ENCODE assay signal across 7 mouse cellular contexts in genomic region chr1:20450074-20450473, GRCm38 (mm10).
DNase-seq lines count a peak whose midpoint lies in the region; ATAC-seq and TF ChIP-seq lines count a peak whose summit lies in the region.

No protein-coding gene starts in this region.

- ATAC-seq in liver, embryonic 12.5 days = no peak

- no peak overlapping the region for H3K27ac ChIP-seq in liver, embryonic 12.5 days
- no peak overlapping the region for H3K27ac ChIP-seq in left cerebral cortex, adult 2 months

- intact Hi-C loops in left cerebral cortex, adult 2 months (cut with DNase I) = loop anchor here (1.0 to 5.0 kb wide), 2 partner anchors 139 to 1243 kb away; partner anchors contain the start of gene Tfap2b

- no peak overlapping the region for H3K4me3 ChIP-seq in liver, embryonic 12.5 days
- peak overlapping the region; percentile 16; the same call in 1 of the 2 replicates for H3K4me3 ChIP-seq in left cerebral cortex, adult 2 months

- no peaks in the 10 kb centered on the region for H3K36me3 ChIP-seq in liver, embryonic 12.5 days

- no peaks in the 10 kb centered on the region for H3K4me1 ChIP-seq in liver, embryonic 12.5 days

- H3K9me3 ChIP-seq in liver, embryonic 12.5 days (replicated peaks) = no peaks in the 10 kb centered on the region

- WGBS in liver, embryonic 12.5 days (ENCODE audit: insufficient replicate concordance) = 26% methylated on average over 10 of the region's 10 CpGs

- H3K4me2 ChIP-seq in liver, embryonic 12.5 days = no peak overlapping the region

- no peak overlapping the region for H3K9ac ChIP-seq in liver, embryonic 12.5 days

- DNase-seq in liver = peak; percentile 9
- peak; percentile 5 to 9 for DNase-seq in cerebellum, postnatal 36 days
- DNase-seq in frontal cortex, adult 2 months (ENCODE audit: extremely low spot score in 1 of 2, low spot score in 1 of 2) = peak; percentile 14 to 73
- peak; percentile 43 to 52 for DNase-seq in left cerebral cortex, adult 2 months (ENCODE audit: extremely low spot score in 1 of 2, low spot score in 2 of 2)
- DNase-seq in neural tube, embryonic 10.5 days (ENCODE audit: extremely low spot score, low spot score) = peak; percentile 32
- DNase-seq in thymus, postnatal 0 days (ENCODE audit: low spot score) = no peak

- H3K27me3 ChIP-seq in liver, embryonic 12.5 days (replicated peaks) = no peaks in the 10 kb centered on the region

- TF ChIP-seq CTCF in left cerebral cortex, adult 2 months (IDR thresholded peaks at IDR 0.05) = peak; percentile 67
